Comparison of ENCODE assay signal across 7 mouse cellular contexts in the genomic region with DNA sequence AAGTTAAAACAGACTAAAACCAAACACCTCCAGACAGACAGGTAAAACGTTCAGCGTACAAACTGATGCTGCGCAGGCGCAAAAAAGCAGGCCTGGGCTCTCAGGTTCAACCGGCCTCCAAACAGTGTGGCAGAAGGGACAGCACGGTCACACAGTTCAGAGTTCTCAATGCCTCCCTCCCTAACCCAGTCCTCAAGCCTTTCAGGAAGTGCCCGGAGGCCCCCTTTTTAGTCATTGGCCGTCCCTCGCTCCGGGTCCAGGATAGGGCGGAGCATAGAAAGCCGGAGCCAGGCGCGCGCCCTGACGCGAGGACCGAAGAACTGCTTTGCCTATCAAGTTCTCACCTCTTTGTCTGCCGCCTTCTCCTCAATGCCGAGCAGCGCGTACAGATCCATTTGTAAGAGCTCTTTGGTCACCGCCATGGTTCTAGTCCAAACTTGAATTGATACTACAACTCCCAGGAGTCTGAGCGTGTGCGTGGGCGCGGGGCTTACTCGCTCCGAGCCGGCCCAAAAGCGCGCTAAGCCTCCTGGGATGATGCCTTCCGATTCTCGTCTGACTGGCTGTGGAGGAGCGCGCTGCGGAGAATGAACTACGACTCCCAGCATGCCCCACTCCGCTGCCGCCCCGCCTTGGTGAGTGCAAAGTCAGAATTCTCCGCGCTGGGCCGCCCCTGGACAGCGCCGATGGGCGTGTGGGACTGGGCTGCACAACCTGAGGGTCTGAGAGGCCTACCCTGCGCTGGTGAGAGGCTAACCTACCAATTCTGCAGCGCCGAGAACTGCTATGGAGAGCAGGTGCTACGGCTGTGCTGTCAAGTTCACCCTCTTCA. TPM values are rescaled to one million over a fixed set of nuclear protein-coding genes. Genes with fewer than 3 reads are reported as not detected.
DNase-seq lines count a peak whose midpoint lies in the region; ATAC-seq lines count a peak whose summit lies in the region.

A gene (plus strand): TSS at position 274 of the 832 bp plus-strand sequence.
A gene (minus strand): TSS at position 452 of the 832 bp plus-strand sequence.

- H3K36me3 ChIP-seq in embryonic facial prominence, embryonic 12.5 days, result peaks cover 29% of the 10 kb centered on the region
- H3K36me3 ChIP-seq in limb, embryonic 11.5 days (ENCODE audit: control insufficient read depth, insufficient read depth, low read length), result peaks cover 6% of the 10 kb centered on the region; the same call in 1 of the 2 replicates
- H3K36me3 ChIP-seq in midbrain, embryonic 14.5 days (ENCODE audit: control insufficient read depth, insufficient read depth, low read length), result peaks cover 30% of the 10 kb centered on the region

- H3K9ac ChIP-seq in embryonic facial prominence, embryonic 12.5 days, result peak within 1 kb of the TSS; percentile 77
- peak within 1 kb of the TSS; percentile 67 for H3K9ac ChIP-seq in limb, embryonic 11.5 days (ENCODE audit: low read length)
- peak within 1 kb of the TSS; percentile 64 for H3K9ac ChIP-seq in midbrain, embryonic 14.5 days (replicated peaks; ENCODE audit: low read length)

- DNase-seq in adrenal gland, postnatal 25 days, result peak; percentile 93
- peak; percentile 100 for DNase-seq in heart, adult 11 months
- peak; percentile 96 for DNase-seq in kidney, adult 18-20 months
- DNase-seq in limb, embryonic 11.5 days (ENCODE audit: low spot score), result peak; percentile 97
- peak; percentile 99 for DNase-seq in midbrain, embryonic 14.5 days
- DNase-seq in spleen, adult 18-20 months, result peak; percentile 88 to 90

- H3K27ac ChIP-seq in embryonic facial prominence, embryonic 12.5 days, result peak within 1 kb of the TSS; percentile 91
- H3K27ac ChIP-seq in limb, embryonic 11.5 days (replicated peaks; ENCODE audit: low read depth, low read length), result peak within 1 kb of the TSS; percentile 74
- H3K27ac ChIP-seq in midbrain, embryonic 14.5 days (replicated peaks; ENCODE audit: low read depth, low read length), result peak within 1 kb of the TSS; percentile 77

- H3K9me3 ChIP-seq in embryonic facial prominence, embryonic 12.5 days, result no peaks in the 10 kb centered on the region
- H3K9me3 ChIP-seq in limb, embryonic 11.5 days (ENCODE audit: control insufficient read depth, low read length), result no peaks in the 10 kb centered on the region
- no peaks in the 10 kb centered on the region for H3K9me3 ChIP-seq in midbrain, embryonic 14.5 days (ENCODE audit: control insufficient read depth, low read length)

- ATAC-seq in embryonic facial prominence, embryonic 12.5 days (ENCODE audit: insufficient number of reproducible peaks, insufficient read depth, low FRiP score, low TSS enrichment), result peak; percentile 98
- peak; percentile 96 for ATAC-seq in limb, embryonic 11.5 days (ENCODE audit: insufficient number of reproducible peaks, low FRiP score, low TSS enrichment, low read depth)
- peak; percentile 95 for ATAC-seq in midbrain, embryonic 14.5 days (ENCODE audit: low FRiP score, low TSS enrichment)

- H3K4me2 ChIP-seq in embryonic facial prominence, embryonic 12.5 days (replicated peaks), result peak within 1 kb of the TSS; percentile 67
- peak within 1 kb of the TSS; percentile 59 for H3K4me2 ChIP-seq in limb, embryonic 11.5 days (ENCODE audit: low read depth, severe bottlenecking)
- H3K4me2 ChIP-seq in midbrain, embryonic 14.5 days (ENCODE audit: low read length), result peak within 1 kb of the TSS; percentile 52

- under 1% methylated on average over 51 of the region's 51 CpGs for WGBS in embryonic facial prominence, embryonic 12.5 days
- under 1% methylated on average over 51 of the region's 51 CpGs for WGBS in limb, embryonic 11.5 days
- under 1% methylated on average over 51 of the region's 51 CpGs for WGBS in midbrain, embryonic 14.5 days

- peaks cover 7% of the 10 kb centered on the region; the same call in 1 of the 2 replicates for H3K4me1 ChIP-seq in embryonic facial prominence, embryonic 12.5 days
- peaks cover 6% of the 10 kb centered on the region; the same call in 1 of the 2 replicates for H3K4me1 ChIP-seq in limb, embryonic 11.5 days (ENCODE audit: control insufficient read depth, insufficient read depth, low read length)
- peaks cover 8% of the 10 kb centered on the region; the same call in 1 of the 2 replicates for H3K4me1 ChIP-seq in midbrain, embryonic 14.5 days (ENCODE audit: control insufficient read depth, insufficient read depth, low read length)

- H3K4me3 ChIP-seq in embryonic facial prominence, embryonic 12.5 days, result peak within 1 kb of the TSS; percentile 71
- H3K4me3 ChIP-seq in limb, embryonic 11.5 days (ENCODE audit: low read depth, low read length), result peak within 1 kb of the TSS; percentile 66
- H3K4me3 ChIP-seq in midbrain, embryonic 14.5 days (replicated peaks; ENCODE audit: low read depth, low read length), result peak within 1 kb of the TSS; percentile 58

- H3K27me3 ChIP-seq in embryonic facial prominence, embryonic 12.5 days, result no peaks in the 10 kb centered on the region
- no peaks in the 10 kb centered on the region for H3K27me3 ChIP-seq in limb, embryonic 11.5 days (ENCODE audit: control insufficient read depth, insufficient read depth, low read length)
- H3K27me3 ChIP-seq in midbrain, embryonic 14.5 days (ENCODE audit: control insufficient read depth, insufficient read depth, low read length), result no peaks in the 10 kb centered on the region

RNA-seq across cellular contexts. Expression of the first gene that starts in this region (rescaled TPM):
- 42.3 and 45.0 TPM in 2 replicates for total RNA-seq in adrenal gland, postnatal 25 days (2021)
- polyA plus RNA-seq in embryonic facial prominence, embryonic 12.5 days (2016; fragmentation: Nextera tagmentation; extraction: Ambion mirVana), result 57.0 and 58.2 TPM in 2 replicates
- 52.6 and 55.0 TPM in 2 replicates for polyA plus RNA-seq in limb, embryonic 11.5 days (2014; fragmentation: Nextera tagmentation; extraction: Ambion mirVana)
- polyA plus RNA-seq in midbrain, embryonic 14.5 days (2014; fragmentation: Nextera tagmentation; extraction: Ambion mirVana), result 57.3 and 58.7 TPM in 2 replicates

RNA-seq across cellular contexts. Expression of the second gene that starts in this region (rescaled TPM):
- total RNA-seq in adrenal gland, postnatal 25 days (2021), result 18.0 and 18.4 TPM in 2 replicates
- polyA plus RNA-seq in embryonic facial prominence, embryonic 12.5 days (2016; fragmentation: Nextera tagmentation; extraction: Ambion mirVana), result 26.5 and 27.5 TPM in 2 replicates
- 28.7 and 29.0 TPM in 2 replicates for polyA plus RNA-seq in limb, embryonic 11.5 days (2014; fragmentation: Nextera tagmentation; extraction: Ambion mirVana)
- 21.8 and 27.8 TPM in 2 replicates for polyA plus RNA-seq in midbrain, embryonic 14.5 days (2014; fragmentation: Nextera tagmentation; extraction: Ambion mirVana)

Comparison
In these comparisons a context has a peak if more than half of its experiments do, and no peak if none do; other contexts are left out.
1. Peak in every context shown above with its lines: DNase-seq, ATAC-seq, H3K4me3 ChIP-seq and H3K27ac ChIP-seq.